Mouse (Mus musculus) liver, postnatal 0 days (tissue): Measurements from ENCODE around the gene Myo1d.

Source experiments
- CTCF ChIP-seq: sonication (generic); IDR thresholded peaks from 2 replicates; pipeline ENCODE4 v1.5.1; 2016; ENCODE audit warnings: antibody characterized with exemption, low read depth
- EP300 ChIP-seq: IDR thresholded peaks from 2 replicates; pipeline ENCODE4 v1.6.1; 2016; ENCODE audit warnings: antibody characterized with exemption, low read depth, mild to moderate bottlenecking

- TF ChIP-seq CTCF (no peak), EP300 (no peak)
These were observed 280.3 kb downstream of the Myo1d start for GRCm38 (mm10) chr11:80499550-80499952.
